Mouse (Mus musculus) liver, embryonic 11.5 days (tissue): ENCODE results near the gene Rbfox1. TPM values are rescaled to one million over a fixed set of nuclear protein-coding genes. Genes with fewer than 3 reads are reported as not detected.

Source experiments
- ATAC-seq: fragments of 200-750 bp; cut with Nextera tagmentation; replicated peaks from 2 replicates; pipeline ENCODE4 v1.8.0; 2017; ENCODE audit warnings: moderate number of reproducible peaks, mild to moderate bottlenecking, moderate TSS enrichment, moderate library complexity; ENCODE audit not compliant: low FRiP score
- DNase-seq: peaks from one replicate; pipeline ENCODE4 v3.0.0-alpha.2; 2017; ENCODE audit warnings: low spot score
- H3K27ac ChIP-seq: fragments of 300-500 bp; sonication (generic); 2 replicates; pipeline ENCODE4 v1.5.1; 2014; ENCODE audit warnings: mild to moderate bottlenecking, low read depth, low read length, control low read depth
- H3K27me3 ChIP-seq: fragments of 300-500 bp; sonication (generic); replicated peaks from 2 replicates; pipeline ENCODE4 v1.6.1; 2014; ENCODE audit warnings: low read length, mixed read lengths; ENCODE audit not compliant: control insufficient read depth, insufficient read depth
- H3K36me3 ChIP-seq: fragments of 300-500 bp; sonication (generic); 2 replicates; pipeline ENCODE4 v1.6.1; 2014; ENCODE audit warnings: mild to moderate bottlenecking, low read length, moderate library complexity, mixed read lengths; ENCODE audit not compliant: control insufficient read depth, insufficient read depth
- H3K4me1 ChIP-seq: fragments of 300-500 bp; sonication (generic); replicated peaks from 2 replicates; pipeline ENCODE4 v1.6.1; 2014; ENCODE audit warnings: low read length, mixed read lengths; ENCODE audit not compliant: control insufficient read depth, insufficient read depth
- H3K4me2 ChIP-seq: fragments of 300-500 bp; sonication (generic); 2 replicates; pipeline ENCODE4 v1.6.1; 2014; ENCODE audit warnings: mild to moderate bottlenecking, control low read depth, moderate library complexity
- H3K4me3 ChIP-seq: fragments of 300-500 bp; sonication (generic); 2 replicates; pipeline ENCODE4 v1.5.1; 2014; ENCODE audit warnings: low read depth, low read length, control low read depth
- H3K9ac ChIP-seq: fragments of 300-500 bp; sonication (generic); 2 replicates; pipeline ENCODE4 v1.6.1; 2014; ENCODE audit warnings: low read depth, low read length, control low read depth
- H3K9me3 ChIP-seq: fragments of 300-500 bp; sonication (generic); 2 replicates; pipeline ENCODE4 v1.6.1; 2016; ENCODE audit warnings: low read length, inconsistent platforms, mixed read lengths; ENCODE audit not compliant: control insufficient read depth
- WGBS: fragments of 180-500 bp; shearing (Covaris S2); extraction: QIAGEN DNeasy Blood & Tissue Kit; methylation state at CpG from one replicate; pipeline ENCODE4 v1.1.7; 2014; 5-methylcytosine and 5-hydroxymethylcytosine counted together
- polyA plus RNA-seq: library from polyadenylated mRNA; unstranded; fragments of >200 nt; fragmentation: Nextera tagmentation; extraction: Ambion mirVana; gene quantifications from 2 replicates; pipeline ENCODE4 v1.2.1, GENCODE M21; 2014

The Rbfox1 gene
- polyA plus RNA-seq, 1 experiment from 2014 or later, result 1.4 TPM

DNA sequence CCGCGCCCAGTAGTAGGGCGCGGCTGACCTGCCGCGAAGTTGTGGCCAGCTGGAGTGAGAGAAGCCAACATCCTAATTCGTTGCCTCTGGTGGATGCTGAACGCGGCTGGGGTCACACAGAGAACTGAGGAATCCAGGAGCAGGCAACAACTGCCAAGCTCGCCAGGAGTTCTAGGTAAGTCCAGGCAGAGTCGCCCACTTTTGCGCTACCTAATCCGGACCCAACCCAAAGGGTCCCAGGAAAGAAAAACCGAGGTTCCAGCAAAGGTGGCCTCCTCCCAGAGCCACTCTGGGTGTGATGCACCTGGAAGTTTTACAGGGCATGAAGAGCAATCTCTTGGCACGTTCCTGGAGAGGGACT lies 515 bp downstream of the Rbfox1 start:
- Histone ChIP-seq H3K9me3 (no peaks in the 10 kb centered on the region), H3K9ac (no peak overlapping the region), H3K36me3 (no peaks in the 10 kb centered on the region), H3K27me3 (peaks cover 25% of the 10 kb centered on the region), H3K4me1 (no peaks in the 10 kb centered on the region), H3K4me2 (no peak overlapping the region; the same call in 1 of the 2 replicates), H3K4me3 (0 out of 2 replicates have a peak overlapping the region, but pooled peaks have one; percentile 26), H3K27ac (no peak overlapping the region)
- no peak for DNase-seq
- no peak for ATAC-seq
- WGBS, result 7% methylated on average over 15 of the region's 15 CpGs

DNA sequence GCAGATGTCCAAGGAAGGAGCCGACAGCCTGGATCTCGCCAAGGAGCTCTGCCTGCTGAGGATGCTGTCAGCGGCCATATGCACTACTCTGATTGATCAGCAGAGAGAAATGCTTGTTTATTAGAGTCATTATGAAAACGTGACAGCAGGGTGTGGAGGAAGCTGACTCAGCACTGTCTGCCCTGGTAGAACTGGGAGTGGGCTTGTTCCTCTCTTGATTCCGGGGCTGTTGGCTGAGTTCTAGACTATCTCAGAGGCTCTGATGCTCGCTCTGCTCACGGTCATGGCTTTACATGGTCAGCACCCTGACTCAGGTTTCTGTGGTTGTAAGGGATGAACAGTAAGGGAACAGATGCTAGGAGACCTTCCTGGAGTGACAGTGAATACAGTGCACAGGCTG lies 10.4 kb downstream of the Rbfox1 start:
- Histone ChIP-seq H3K4me1 (no peaks in the 10 kb centered on the region), H3K36me3 (no peaks in the 10 kb centered on the region), H3K27me3 (no peaks in the 10 kb centered on the region), H3K9me3 (no peaks in the 10 kb centered on the region), H3K4me3 (no peak overlapping the region), H3K27ac (no peak overlapping the region), H3K9ac (no peak overlapping the region), H3K4me2 (no peak overlapping the region)
- 76% methylated on average over 7 of the region's 7 CpGs for WGBS
- DNase-seq, result no peak
- ATAC-seq, result no peak

DNA sequence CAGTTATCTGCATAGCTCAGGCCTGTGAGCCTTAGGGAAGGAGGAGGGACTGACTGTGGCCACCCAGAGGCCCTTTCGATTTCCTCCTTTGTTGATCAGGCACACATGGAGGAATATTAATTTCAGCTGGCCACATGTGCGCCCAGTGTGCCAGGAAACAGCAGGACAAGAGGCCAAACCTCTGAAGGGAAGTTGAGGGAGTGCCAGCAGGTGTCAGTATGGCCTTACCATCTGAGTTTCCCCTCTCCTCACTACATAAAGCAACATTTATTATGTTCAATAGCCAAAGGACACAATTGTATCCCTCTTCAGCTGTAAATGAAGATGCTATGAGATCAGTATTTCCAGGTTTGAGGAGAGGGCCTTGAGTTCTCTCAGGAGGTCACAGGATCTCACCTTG lies 13.2 kb downstream of the Rbfox1 start:
- Histone ChIP-seq H3K4me2 (no peak overlapping the region), H3K27me3 (no peaks in the 10 kb centered on the region), H3K9me3 (no peaks in the 10 kb centered on the region), H3K27ac (no peak overlapping the region), H3K4me3 (no peak overlapping the region), H3K9ac (no peak overlapping the region), H3K4me1 (no peaks in the 10 kb centered on the region), H3K36me3 (no peaks in the 10 kb centered on the region)
- 45% methylated on average over 2 of the region's 2 CpGs for WGBS
- DNase-seq (no peak), ATAC-seq (no peak)

DNA sequence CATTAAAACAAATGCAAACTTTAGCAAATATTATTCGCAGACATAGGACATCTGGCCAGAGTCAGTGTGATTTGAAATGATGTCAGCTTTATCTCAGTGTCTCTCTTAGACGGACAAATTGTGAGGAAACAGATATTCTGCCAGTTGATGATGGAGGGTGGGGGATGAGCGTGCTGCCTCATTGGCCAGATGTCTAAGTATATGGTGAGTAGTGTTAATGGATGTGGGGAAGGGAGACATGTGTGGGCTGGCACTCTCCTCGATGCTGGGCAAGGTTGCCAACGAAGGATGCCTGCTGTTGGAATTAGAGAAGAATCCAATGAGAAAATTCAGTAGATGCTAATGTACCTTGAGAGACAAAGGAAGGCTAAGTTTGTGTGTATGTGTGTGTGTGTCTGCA lies 25.6 kb downstream of the Rbfox1 start:
- Histone ChIP-seq H3K9ac (no peak overlapping the region), H3K36me3 (no peaks in the 10 kb centered on the region), H3K27ac (no peak overlapping the region), H3K4me2 (no peak overlapping the region), H3K4me3 (no peak overlapping the region), H3K27me3 (no peaks in the 10 kb centered on the region), H3K4me1 (no peaks in the 10 kb centered on the region), H3K9me3 (no peaks in the 10 kb centered on the region)
- 67% methylated on average over 5 of the region's 5 CpGs for WGBS
- no peak for ATAC-seq
- no peak for DNase-seq

DNA sequence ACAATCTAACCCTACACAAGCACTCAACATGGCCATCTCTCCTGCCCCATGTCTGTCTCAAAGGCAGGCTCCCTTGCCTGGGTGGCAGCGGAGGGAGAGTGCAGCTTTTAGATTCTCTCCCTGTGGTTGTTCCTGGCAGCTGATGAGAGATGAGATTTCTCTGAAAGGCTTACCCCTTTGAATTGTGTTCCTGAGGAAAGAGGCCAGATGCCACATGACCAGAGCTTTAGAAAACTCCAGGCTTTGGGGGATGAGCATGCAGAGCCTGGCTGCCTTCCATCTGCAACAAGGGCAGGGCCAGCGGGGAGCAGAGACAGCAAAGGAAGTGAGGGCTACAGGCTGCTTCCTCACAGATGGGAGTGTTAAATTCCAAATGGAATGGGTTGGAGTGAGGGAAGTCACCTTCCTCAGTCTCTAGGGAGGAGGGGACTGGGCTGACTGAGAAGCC lies 26.7 kb downstream of the Rbfox1 start:
- DNase-seq, result no peak
- Histone ChIP-seq H3K9ac (no peak overlapping the region), H3K36me3 (no peaks in the 10 kb centered on the region), H3K9me3 (no peaks in the 10 kb centered on the region), H3K4me2 (no peak overlapping the region), H3K27ac (no peak overlapping the region), H3K4me3 (no peak overlapping the region), H3K4me1 (no peaks in the 10 kb centered on the region), H3K27me3 (no peaks in the 10 kb centered on the region)
- no peak for ATAC-seq
- 33% methylated on average over 2 of the region's 2 CpGs for WGBS

DNA sequence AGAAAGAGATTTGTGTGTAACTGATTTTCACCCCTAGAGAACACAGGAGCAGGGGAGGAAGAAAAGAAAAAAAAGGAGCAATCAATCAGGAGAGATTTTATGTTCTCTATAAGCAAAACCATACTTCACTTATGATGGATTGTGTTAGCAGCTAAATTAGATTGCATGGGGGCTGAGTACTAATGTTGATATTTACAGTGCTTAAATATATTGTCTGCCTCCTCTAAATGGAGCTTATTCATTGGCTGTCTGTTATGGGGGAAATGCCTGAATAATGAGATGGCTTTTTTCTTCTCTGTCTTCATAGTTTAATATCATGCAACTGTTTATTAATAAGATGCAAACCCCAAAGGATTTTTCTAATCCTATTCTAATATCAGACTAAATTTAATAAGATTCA lies 32.8 kb downstream of the Rbfox1 start:
- ATAC-seq (no peak), DNase-seq (no peak)
- no peak overlapping the region for H3K27ac ChIP-seq
- H3K27me3 ChIP-seq, result no peaks in the 10 kb centered on the region
- no peaks in the 10 kb centered on the region for H3K4me1 ChIP-seq
- no peak overlapping the region for H3K4me2 ChIP-seq
- H3K9ac ChIP-seq, result no peak overlapping the region
- H3K9me3 ChIP-seq, result no peaks in the 10 kb centered on the region
- H3K36me3 ChIP-seq, result no peaks in the 10 kb centered on the region
- H3K4me3 ChIP-seq, result no peak overlapping the region

DNA sequence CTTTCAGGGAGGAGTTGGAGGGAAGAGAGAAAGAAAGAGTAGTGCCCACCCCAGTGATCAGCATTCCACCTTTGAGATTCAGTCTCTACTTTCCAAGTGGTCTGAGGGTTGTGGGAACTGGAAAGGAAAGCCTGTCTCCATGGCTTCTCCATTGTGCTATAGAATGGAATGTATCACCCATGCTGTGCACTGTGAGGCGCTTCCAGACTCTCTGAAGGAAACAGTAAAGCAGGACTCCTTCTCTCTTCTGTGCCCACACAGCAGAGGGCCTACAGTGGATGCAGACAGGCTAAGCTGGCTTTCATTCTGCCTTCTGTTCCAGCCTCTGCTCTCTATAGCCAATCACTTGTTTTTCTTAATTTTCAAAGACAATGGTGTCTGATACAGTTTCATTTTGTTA lies 41.8 kb downstream of the Rbfox1 start:
- Histone ChIP-seq H3K9ac (no peak overlapping the region), H3K4me2 (no peak overlapping the region), H3K4me3 (no peak overlapping the region), H3K36me3 (no peaks in the 10 kb centered on the region), H3K27ac (no peak overlapping the region), H3K9me3 (no peaks in the 10 kb centered on the region), H3K4me1 (no peaks in the 10 kb centered on the region), H3K27me3 (no peaks in the 10 kb centered on the region)
- 40% methylated on average over 1 of the region's 1 CpGs for WGBS
- ATAC-seq (no peak), DNase-seq (no peak)

DNA sequence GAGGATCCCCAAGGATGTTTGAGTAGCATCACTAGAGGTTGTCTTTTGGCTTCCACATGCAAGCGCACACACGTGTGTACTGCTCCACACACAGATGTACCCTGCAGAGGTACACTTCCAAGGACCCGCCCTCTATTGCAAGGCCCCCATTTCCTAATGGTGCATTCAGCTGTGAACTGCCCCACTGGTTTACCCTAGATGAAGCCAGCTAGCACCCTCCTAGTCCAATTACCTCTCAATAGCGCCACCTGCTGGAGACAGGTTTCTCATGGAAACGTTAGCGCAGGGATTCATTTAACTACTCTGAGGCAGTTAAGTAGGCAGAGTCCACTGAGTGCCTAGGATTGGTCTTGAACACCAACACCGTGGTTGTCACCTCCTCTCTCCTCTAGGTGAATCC lies 46.5 kb downstream of the Rbfox1 start:
- Histone ChIP-seq H3K27me3 (no peaks in the 10 kb centered on the region), H3K36me3 (no peaks in the 10 kb centered on the region), H3K27ac (no peak overlapping the region), H3K9ac (no peak overlapping the region), H3K4me2 (no peak overlapping the region), H3K4me1 (no peaks in the 10 kb centered on the region), H3K4me3 (no peak overlapping the region), H3K9me3 (no peaks in the 10 kb centered on the region)
- ATAC-seq, result no peak
- no peak for DNase-seq
- 19% methylated on average over 7 of the region's 7 CpGs for WGBS

DNA sequence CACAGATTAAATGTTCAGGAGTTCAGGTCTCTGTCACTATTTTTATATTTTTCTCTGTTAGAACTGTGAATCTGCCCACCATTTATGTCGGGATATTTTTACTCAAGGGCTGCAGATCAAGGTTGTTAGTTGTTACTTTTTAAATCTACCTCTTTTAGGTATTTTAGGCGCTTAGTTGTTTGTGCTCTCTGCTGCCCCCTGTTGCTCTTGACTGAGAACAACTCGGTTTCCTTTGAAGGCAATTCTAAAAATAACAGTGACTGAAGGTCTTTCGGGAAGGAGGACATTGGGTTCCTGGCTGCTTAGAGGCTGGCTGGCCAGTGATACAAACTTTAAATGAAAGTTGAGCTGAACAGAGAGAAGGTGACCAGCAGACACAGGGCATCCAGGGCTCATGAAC lies 54.9 kb downstream of the Rbfox1 start:
- H3K36me3 ChIP-seq, result no peaks in the 10 kb centered on the region
- no peak overlapping the region for H3K4me2 ChIP-seq
- H3K4me3 ChIP-seq, result no peak overlapping the region
- no peak for DNase-seq
- no peaks in the 10 kb centered on the region for H3K4me1 ChIP-seq
- H3K27ac ChIP-seq, result no peak overlapping the region
- no peak overlapping the region for H3K9ac ChIP-seq
- H3K9me3 ChIP-seq, result no peaks in the 10 kb centered on the region
- ATAC-seq, result no peak
- no peaks in the 10 kb centered on the region for H3K27me3 ChIP-seq
- WGBS, result 44% methylated on average over 4 of the region's 4 CpGs
